Mouse (Mus musculus) MEL (cell line): ENCODE data around the gene 4930539E08Rik. TPM values are rescaled to one million over a fixed set of nuclear protein-coding genes. Genes with fewer than 3 reads are reported as not detected.
A peak's percentile ranks its signal among the peaks of the same experiment; 100 is the strongest.

ENCODE experiments used
- DNase-seq: peaks from one replicate; pipeline ENCODE4 v3.0.0; 2011; ENCODE audit warnings: low read depth, low spot score
- H3K27ac ChIP-seq: 2 replicates; pipeline ENCODE4 v1.5.1; 2012; ENCODE audit warnings: low read depth, mild to moderate bottlenecking, control low read depth, low read length, moderate library complexity; ENCODE audit not compliant: control insufficient read depth
- H3K27me3 ChIP-seq, 2 experiments: fragments of 150-350 bp in 1 of 2; sonication (generic) in 1 of 2; 2 replicates each; pipeline ENCODE4 v1.6.1; 2012; ENCODE audit warnings: low read length in 2 of 2, mild to moderate bottlenecking in 2 of 2, improper control_type of control experiment in 1 of 2, moderate library complexity in 1 of 2; ENCODE audit not compliant: insufficient read depth in 2 of 2, control insufficient read depth in 1 of 2
- H3K36me3 ChIP-seq, 2 experiments: 2 replicates each; pipeline ENCODE4 v1.6.1; 2012 to 2014; ENCODE audit warnings: low read length in 2 of 2, improper control_type of control experiment in 1 of 2, inconsistent platforms in 1 of 2, mild to moderate bottlenecking in 1 of 2; ENCODE audit not compliant: insufficient read depth in 2 of 2, control insufficient read depth in 1 of 2
- H3K4me1 ChIP-seq, 2 experiments: fragments of 150-350 bp in 1 of 2; sonication (generic) in 1 of 2; 2 replicates each; pipeline ENCODE4 v1.6.1; 2012; ENCODE audit warnings: low read length in 2 of 2, improper control_type of control experiment in 1 of 2, mild to moderate bottlenecking in 1 of 2; ENCODE audit not compliant: insufficient read depth in 2 of 2, control insufficient read depth in 1 of 2
- H3K4me3 ChIP-seq, 2 experiments: fragments of 150-350 bp in 1 of 2; sonication (generic) in 1 of 2; 2 replicates each; pipeline ENCODE4 v1.5.1; 2012; ENCODE audit warnings: low read depth in 2 of 2, low read length in 2 of 2, mild to moderate bottlenecking in 2 of 2, moderate library complexity in 2 of 2, control low read depth in 1 of 2, improper control_type of control experiment in 1 of 2; ENCODE audit not compliant: control insufficient read depth in 1 of 2, insufficient read depth in 1 of 2
- H3K79me2 ChIP-seq: 2 replicates; pipeline ENCODE4 v1.6.1; 2012; ENCODE audit warnings: mild to moderate bottlenecking, low read length, moderate library complexity; ENCODE audit not compliant: control insufficient read depth, poor library complexity, insufficient read depth
- H3K9ac ChIP-seq: 2 replicates; pipeline ENCODE4 v1.6.1; 2012; ENCODE audit warnings: low read depth, mild to moderate bottlenecking, control low read depth, low read length, moderate library complexity; ENCODE audit not compliant: control insufficient read depth, poor library complexity, severe bottlenecking
- H3K9me3 ChIP-seq: fragments of 150-350 bp; sonication (generic); replicated peaks from 2 replicates; pipeline ENCODE4 v1.6.1; 2012; ENCODE audit warnings: mild to moderate bottlenecking, low read length, improper control_type of control experiment, moderate library complexity; ENCODE audit not compliant: insufficient read depth
- BHLHE40 ChIP-seq: IDR thresholded peaks from 2 replicates; pipeline ENCODE4 v1.6.1; 2012; ENCODE audit warnings: low read depth, mild to moderate bottlenecking, inconsistent platforms, low read length, improper control_type of control experiment, borderline replicate concordance
- E2F4 ChIP-seq: IDR thresholded peaks from 2 replicates; pipeline ENCODE4 v1.6.1; 2011; ENCODE audit warnings: low read depth, low read length, improper control_type of control experiment, borderline replicate concordance
- ELF1 ChIP-seq: IDR thresholded peaks from 2 replicates; pipeline ENCODE4 v1.6.1; 2014; ENCODE audit warnings: low read depth, mild to moderate bottlenecking, inconsistent platforms, low read length, improper control_type of control experiment, moderate library complexity
- EP300 ChIP-seq, 2 experiments: IDR thresholded peaks; 2 replicates each; pipeline ENCODE4 v1.6.1; 2011; ENCODE audit warnings: improper control_type of control experiment in 2 of 2, low read length in 2 of 2, low read depth in 1 of 2, mild to moderate bottlenecking in 1 of 2
- ETS1 ChIP-seq: IDR thresholded peaks from 2 replicates; pipeline ENCODE4 v1.6.1; 2012; ENCODE audit warnings: low read depth, mild to moderate bottlenecking, inconsistent platforms, low read length, improper control_type of control experiment, moderate library complexity
- GABPA ChIP-seq: IDR thresholded peaks from 2 replicates; pipeline ENCODE4 v1.6.1; 2012; ENCODE audit warnings: low read depth, mild to moderate bottlenecking, inconsistent platforms, low read length, improper control_type of control experiment, moderate library complexity
- HCFC1 ChIP-seq: IDR thresholded peaks from 2 replicates; pipeline ENCODE4 v1.6.1; 2012; ENCODE audit warnings: low read depth, mild to moderate bottlenecking, inconsistent platforms, low read length, improper control_type of control experiment, moderate library complexity
- KAT2A ChIP-seq: conservative IDR thresholded peaks from 2 replicates; pipeline ENCODE4 v1.6.1; 2012; ENCODE audit warnings: low read depth, low read length, improper control_type of control experiment, inconsistent platforms
- MAFK ChIP-seq: IDR thresholded peaks from 2 replicates; pipeline ENCODE4 v1.6.1; 2011; ENCODE audit warnings: low read depth, mild to moderate bottlenecking, low read length, improper control_type of control experiment, borderline replicate concordance
- MAZ ChIP-seq: IDR thresholded peaks from 2 replicates; pipeline ENCODE4 v1.6.1; 2012; ENCODE audit warnings: low read depth, mild to moderate bottlenecking, inconsistent platforms, low read length, improper control_type of control experiment
- MXI1 ChIP-seq: IDR thresholded peaks from 2 replicates; pipeline ENCODE4 v1.6.1; 2011; ENCODE audit warnings: mild to moderate bottlenecking, low read depth, low read length, improper control_type of control experiment
- MYC ChIP-seq: IDR thresholded peaks from 2 replicates; pipeline ENCODE4 v1.6.1; 2011; ENCODE audit warnings: low read depth, mild to moderate bottlenecking, low read length, improper control_type of control experiment, moderate library complexity
- NELFE ChIP-seq: IDR thresholded peaks from 2 replicates; pipeline ENCODE4 v1.6.1; 2011; ENCODE audit warnings: low read depth, low read length, improper control_type of control experiment
- POLR2AphosphoS2 ChIP-seq: IDR thresholded peaks from 2 replicates; pipeline ENCODE4 v1.6.1; 2011; ENCODE audit warnings: low read length, improper control_type of control experiment
- POLR2AphosphoS5 ChIP-seq: IDR thresholded peaks from 2 replicates; pipeline ENCODE4 v1.6.1; 2012; ENCODE audit warnings: low read depth, borderline replicate concordance, mild to moderate bottlenecking, inconsistent platforms, low read length, moderate library complexity, mixed read lengths
- RAD21 ChIP-seq: IDR thresholded peaks from 2 replicates; pipeline ENCODE4 v1.6.1; 2011; ENCODE audit warnings: mild to moderate bottlenecking, low read depth, low read length, improper control_type of control experiment
- RCOR1 ChIP-seq: IDR thresholded peaks from 2 replicates; pipeline ENCODE4 v1.6.1; 2012; ENCODE audit warnings: low read depth, mild to moderate bottlenecking, inconsistent platforms, low read length, improper control_type of control experiment
- SMC3 ChIP-seq: IDR thresholded peaks from 2 replicates; pipeline ENCODE4 v1.6.1; 2011; ENCODE audit warnings: low read depth, low read length, improper control_type of control experiment
- TAL1 ChIP-seq: IDR thresholded peaks from 2 replicates; pipeline ENCODE4 v1.6.1; 2012; ENCODE audit warnings: mild to moderate bottlenecking, inconsistent platforms, low read length, moderate library complexity, mixed read lengths
- TBP ChIP-seq: IDR thresholded peaks from 2 replicates; pipeline ENCODE4 v1.8.0; 2011; ENCODE audit warnings: low read depth, low read length, improper control_type of control experiment
- USF2 ChIP-seq, 2 experiments: IDR thresholded peaks; 2 replicates each; pipeline ENCODE4 v1.6.1; 2011 to 2012; ENCODE audit warnings: improper control_type of control experiment in 2 of 2, low read length in 2 of 2, borderline replicate concordance in 1 of 2, inconsistent platforms in 1 of 2, low read depth in 1 of 2, mild to moderate bottlenecking in 1 of 2; ENCODE audit not compliant: insufficient read depth in 1 of 2
- ZC3H11A ChIP-seq: IDR thresholded peaks from 2 replicates; pipeline ENCODE4 v1.6.1; 2012; ENCODE audit warnings: low read depth, mild to moderate bottlenecking, inconsistent platforms, low read length, improper control_type of control experiment
- ZMIZ1 ChIP-seq: IDR thresholded peaks from 2 replicates; pipeline ENCODE4 v1.6.1; 2012; ENCODE audit warnings: low read depth, mild to moderate bottlenecking, inconsistent platforms, low read length, improper control_type of control experiment, moderate library complexity
- polyA plus RNA-seq, 2 experiments: library from polyadenylated mRNA; stranded (reverse) in 1 of 2; unstranded in 1 of 2; fragments of >175 nt in 1 of 2; fragments of >200 nt in 1 of 2; gene quantifications; 2 replicates each; pipeline versions ENCODE4 v1.2.1 to v1.2.4; 2012; ENCODE audit warnings: low replicate concordance in 2 of 2, low read depth in 1 of 2; ENCODE audit not compliant: insufficient read length in 2 of 2, insufficient read depth in 1 of 2, missing spikeins in 1 of 2
- total RNA-seq: library from RNA; depleted of rRNA; stranded (reverse); fragments of 300-350 nt; gene quantifications from 2 replicates; pipeline ENCODE4 v1.2.3, GENCODE M21; 2012

The 4930539E08Rik gene
- total and polyA plus RNA-seq, 3 experiments, result 0.01 to 0.04 TPM; not detected in 1

- TF ChIP-seq GABPA, result peak; percentile 73; the same call in 1 of the 2 replicates
- TF ChIP-seq POLR2AphosphoS2, result no peak
- no peak for TF ChIP-seq ZMIZ1
- TF ChIP-seq MXI1, result peak; percentile 82
- TF ChIP-seq E2F4, result no peak
- peak; percentile 30; the same call in 1 of the 2 replicates for TF ChIP-seq RCOR1
- TF ChIP-seq ZC3H11A, result no peak
- no peak for TF ChIP-seq KAT2A
- TF ChIP-seq MAZ, result peak; percentile 85; the same call in 1 of the 2 replicates
- peak; percentile 34 for TF ChIP-seq RAD21
- peak; percentile 93 for TF ChIP-seq ETS1
- peak; percentile 41; the same call in 1 of the 2 replicates for TF ChIP-seq NELFE
- TF ChIP-seq MAFK, result peak; percentile 58; the same call in 1 of the 2 replicates
- TF ChIP-seq MYC, result peak; percentile 70
- peak; percentile 84 for TF ChIP-seq TAL1
- no peak for TF ChIP-seq TBP
- no peak for TF ChIP-seq USF2 (IDR thresholded peaks at IDR 0.05; ENCODE audit: borderline replicate concordance in 1 of 2, insufficient read depth in 1 of 2, low read depth in 1 of 2, low read length in 2 of 2)
Observed at GRCm38 (mm10) chr17:28930392-28931074, 15.4 kb upstream of the 4930539E08Rik start (continued).

- peaks cover 0 to 20% of the 10 kb centered on the region in 2 experiments; a peak in 3 of 4 replicates for H3K4me1 ChIP-seq
- no peaks in the 10 kb centered on the region for H3K9me3 ChIP-seq
- TF ChIP-seq RAD21, result no peak
- H3K4me3 ChIP-seq, result no peak overlapping the region
- H3K79me2 ChIP-seq, result no peaks in the 10 kb centered on the region; the same call in 1 of the 2 replicates
- no peak for DNase-seq
- peaks cover 0 to 10% of the 10 kb centered on the region in 2 experiments; a peak in 2 of 4 replicates for H3K36me3 ChIP-seq
- H3K27me3 ChIP-seq, result no peaks in the 10 kb centered on the region
- no peak overlapping the region for H3K27ac ChIP-seq
- H3K9ac ChIP-seq, result no peak overlapping the region
Observed at GRCm38 (mm10) chr17:28929369-28929768, 14.2 kb upstream of the 4930539E08Rik start.

GRCm38 (mm10) chr17:28928004-28928403 is 12.9 kb upstream of the 4930539E08Rik start:
- Histone ChIP-seq H3K4me3 (no peak overlapping the region), H3K9ac (no peak overlapping the region), H3K27me3 (no peaks in the 10 kb centered on the region), H3K4me1 (peaks cover 0 to 20% of the 10 kb centered on the region in 2 experiments; a peak in 3 of 4 replicates), H3K9me3 (no peaks in the 10 kb centered on the region), H3K36me3 (peaks cover 0 to 10% of the 10 kb centered on the region in 2 experiments; a peak in 2 of 4 replicates), H3K27ac (no peak overlapping the region), H3K79me2 (no peaks in the 10 kb centered on the region; the same call in 1 of the 2 replicates)
- no peak for DNase-seq
- TF ChIP-seq POLR2AphosphoS5 (no peak), SMC3 (no peak), RAD21 (no peak), ELF1 (no peak), NELFE (no peak), HCFC1 (no peak), ZMIZ1 (no peak), BHLHE40 (no peak), EP300 (IDR thresholded peaks at IDR 0.05; ENCODE audit: low read depth in 1 of 2, low read length in 2 of 2) (no peak), MYC (no peak)
